Mouse (Mus musculus): ENCODE results near the gene Timp2.
A peak's percentile ranks its signal among the peaks of the same experiment; 100 is the strongest.

GRCm38 (mm10) chr11:118368330-118368729 lies 12.8 kb upstream of the Timp2 start:
- TF ChIP-seq POLR2A (IDR thresholded peaks at IDR 0.05; ENCODE audit: extremely low read depth, insufficient read depth, low read length) (no peak), CTCF (IDR thresholded peaks at IDR 0.05; ENCODE audit: extremely low read depth, insufficient read depth, low read length) (peak; percentile 18; the same call in 1 of the 2 replicates)
